Mouse (Mus musculus): ENCODE measurements at regions not wholly inside any gene's neighbourhood (a gene's known extent, or its start where the extent isn't known, plus 50 kb on each side); places are given as distances from the start of the nearest gene placed in this dataset.

DNA sequence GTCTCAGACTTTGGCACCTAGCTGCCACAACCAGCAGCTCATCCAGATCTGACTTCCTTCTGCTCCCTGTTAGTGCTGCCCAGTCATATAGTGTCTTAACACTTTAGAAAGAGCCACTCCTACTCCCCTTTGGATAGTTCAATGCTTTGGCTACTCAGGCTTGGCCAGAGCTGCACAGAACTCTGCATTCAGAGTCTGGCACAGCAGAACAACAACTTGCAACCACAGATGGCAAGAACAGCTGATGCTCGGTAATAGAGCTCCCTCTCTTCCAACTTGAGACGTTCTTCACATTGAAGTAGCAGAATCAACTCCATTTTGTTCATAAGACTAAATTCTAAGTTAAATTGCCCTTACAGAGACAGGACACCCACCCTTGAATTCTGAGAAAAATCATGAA, 1216.0 kb downstream of the Grik2 start:
- TF ChIP-seq POLR2A (IDR thresholded peaks at IDR 0.05; ENCODE audit: extremely low read depth, insufficient read depth, low read length) (no peak), CTCF (IDR thresholded peaks at IDR 0.05; ENCODE audit: low read depth, low read length) (no peak)
